Mouse (Mus musculus): ENCODE measurements around the gene Rnase4. TPM values are rescaled to one million over a fixed set of nuclear protein-coding genes. Genes with fewer than 3 reads are reported as not detected.

Rnase4 gene
- polyA plus RNA-seq, 1 experiment from 2014 or later: 12.2 TPM

DNA sequence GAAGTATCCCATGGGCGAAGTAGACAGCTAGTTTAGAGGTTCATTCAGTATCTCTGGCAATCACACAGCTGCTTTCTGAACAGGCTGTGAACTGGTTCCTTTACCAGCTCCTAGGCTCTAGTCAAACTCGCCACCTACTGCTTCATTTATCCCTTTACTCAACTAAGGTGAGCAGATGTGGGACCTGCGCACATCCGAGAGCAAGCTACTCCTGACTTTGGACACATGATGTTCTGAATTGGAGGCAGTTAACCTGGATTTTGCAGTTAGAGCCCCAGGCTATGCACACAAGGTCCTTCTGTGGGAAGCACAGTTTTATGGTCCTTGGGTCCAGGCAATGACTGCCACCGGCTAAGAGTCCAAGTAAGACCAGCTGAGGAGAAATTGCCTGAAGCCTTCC is 30.1 kb upstream of the Rnase4 start:
- H3K4me2 ChIP-seq (ENCODE audit: low read depth, low read length): no peak overlapping the region
- no peak overlapping the region for H3K4me3 ChIP-seq (ENCODE audit: low read depth, low read length)
- no peaks in the 10 kb centered on the region for H3K4me1 ChIP-seq (ENCODE audit: control insufficient read depth, insufficient read depth, low read length)
- 85% methylated on average over 5 of the region's 5 CpGs for WGBS
- no peak for ATAC-seq (ENCODE audit: low read depth)
- no peaks in the 10 kb centered on the region for H3K27me3 ChIP-seq (ENCODE audit: control insufficient read depth, insufficient read depth, low read length)
- H3K9ac ChIP-seq (replicated peaks; ENCODE audit: low read depth, low read length): no peak overlapping the region
- H3K9me3 ChIP-seq (ENCODE audit: control insufficient read depth, low read length): no peaks in the 10 kb centered on the region
- H3K27ac ChIP-seq (ENCODE audit: low read depth, low read length): no peak overlapping the region
- H3K36me3 ChIP-seq (ENCODE audit: control insufficient read depth, insufficient read depth, low read length): no peaks in the 10 kb centered on the region

DNA sequence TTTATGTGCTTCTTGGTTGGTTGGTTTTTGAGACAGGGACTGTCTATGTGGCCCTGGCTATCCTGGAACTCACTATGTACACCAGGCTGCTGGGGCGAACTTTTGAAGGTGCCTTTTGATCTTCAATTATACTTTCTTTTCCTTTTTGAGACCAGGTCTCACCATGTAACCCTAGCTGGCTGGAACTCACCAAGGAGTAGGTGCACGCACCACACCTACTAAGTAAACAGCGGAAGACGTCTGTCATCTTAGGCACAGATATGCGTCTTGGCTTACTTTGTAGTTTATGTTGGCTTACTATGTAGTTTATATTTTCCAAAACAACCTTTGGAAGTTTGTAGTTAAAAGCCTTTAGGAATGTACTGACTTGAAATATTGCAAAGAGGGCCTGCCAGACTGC is 21.9 kb upstream of the Rnase4 start:
- Histone ChIP-seq H3K27ac (ENCODE audit: low read depth, low read length) (no peak overlapping the region), H3K4me1 (ENCODE audit: control insufficient read depth, insufficient read depth, low read length) (no peaks in the 10 kb centered on the region), H3K36me3 (ENCODE audit: control insufficient read depth, insufficient read depth, low read length) (no peaks in the 10 kb centered on the region), H3K9ac (replicated peaks; ENCODE audit: low read depth, low read length) (no peak overlapping the region), H3K4me3 (ENCODE audit: low read depth, low read length) (no peak overlapping the region), H3K9me3 (ENCODE audit: control insufficient read depth, low read length) (no peaks in the 10 kb centered on the region), H3K4me2 (ENCODE audit: low read depth, low read length) (no peak overlapping the region), H3K27me3 (ENCODE audit: control insufficient read depth, insufficient read depth, low read length) (no peaks in the 10 kb centered on the region)
- no peak for ATAC-seq (ENCODE audit: low read depth)
- WGBS: 93% methylated on average over 5 of the region's 5 CpGs

DNA sequence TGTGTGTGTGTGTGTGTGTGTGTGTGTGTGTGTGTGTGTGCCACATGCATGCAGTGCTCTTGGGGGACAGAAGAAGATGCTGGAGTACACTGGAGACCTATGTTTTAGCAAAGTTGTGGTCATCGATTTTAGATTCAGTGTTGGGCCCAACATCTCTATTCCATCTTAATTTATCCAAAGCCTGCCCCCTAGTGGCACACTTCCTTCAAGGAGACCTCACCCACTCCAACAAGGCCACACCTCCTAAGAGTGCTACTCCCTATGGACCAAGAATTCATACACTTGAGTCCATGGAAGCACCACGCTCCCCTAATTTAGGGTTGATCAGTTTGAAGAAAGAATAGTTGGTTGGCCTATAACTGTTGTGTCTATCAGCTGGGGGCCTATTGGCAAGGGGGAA is 21.3 kb upstream of the Rnase4 start:
- Histone ChIP-seq H3K27me3 (ENCODE audit: control insufficient read depth, insufficient read depth, low read length) (no peaks in the 10 kb centered on the region), H3K4me3 (ENCODE audit: low read depth, low read length) (no peak overlapping the region), H3K4me1 (ENCODE audit: control insufficient read depth, insufficient read depth, low read length) (no peaks in the 10 kb centered on the region), H3K27ac (ENCODE audit: low read depth, low read length) (no peak overlapping the region), H3K4me2 (ENCODE audit: low read depth, low read length) (no peak overlapping the region), H3K9me3 (ENCODE audit: control insufficient read depth, low read length) (no peaks in the 10 kb centered on the region), H3K9ac (replicated peaks; ENCODE audit: low read depth, low read length) (no peak overlapping the region), H3K36me3 (ENCODE audit: control insufficient read depth, insufficient read depth, low read length) (no peaks in the 10 kb centered on the region)
- 92% methylated on average over 2 of the region's 2 CpGs for WGBS
- ATAC-seq (ENCODE audit: low read depth): no peak

DNA sequence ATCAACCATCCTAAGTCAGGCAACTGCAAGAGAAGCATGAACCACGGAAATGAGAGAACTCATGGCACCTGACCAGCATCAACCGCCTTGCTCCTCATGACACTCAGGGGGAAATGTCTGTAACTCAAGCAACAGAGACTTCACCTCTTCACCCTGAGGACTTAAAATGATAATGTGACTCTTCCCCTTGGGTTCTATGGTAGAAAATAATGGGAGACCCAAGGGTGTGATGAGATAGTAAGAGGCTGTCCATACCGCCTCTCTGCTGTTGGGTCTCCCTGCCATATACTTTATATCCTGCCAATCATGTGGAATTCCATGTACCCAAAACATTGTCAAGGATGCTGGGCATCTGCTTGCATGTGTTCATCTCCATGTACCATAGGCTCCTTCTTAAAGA is 16.5 kb upstream of the Rnase4 start, which contains the start of gene Olfr750:
TSS of gene Olfr750 (minus strand) at position 101 of the 400 bp plus-strand sequence.
- WGBS: 83% methylated on average over 3 of the region's 3 CpGs
- Histone ChIP-seq H3K9me3 (ENCODE audit: control insufficient read depth, low read length) (no peaks in the 10 kb centered on the region), H3K4me1 (ENCODE audit: control insufficient read depth, insufficient read depth, low read length) (no peaks in the 10 kb centered on the region), H3K9ac (replicated peaks; ENCODE audit: low read depth, low read length) (no peak within 1 kb of the TSS), H3K4me3 (ENCODE audit: low read depth, low read length) (no peak within 1 kb of the TSS), H3K36me3 (ENCODE audit: control insufficient read depth, insufficient read depth, low read length) (no peaks in the 10 kb centered on the region), H3K27me3 (ENCODE audit: control insufficient read depth, insufficient read depth, low read length) (no peaks in the 10 kb centered on the region), H3K4me2 (ENCODE audit: low read depth, low read length) (no peak within 1 kb of the TSS), H3K27ac (ENCODE audit: low read depth, low read length) (no peak within 1 kb of the TSS)
- ATAC-seq (ENCODE audit: low read depth): no peak

DNA sequence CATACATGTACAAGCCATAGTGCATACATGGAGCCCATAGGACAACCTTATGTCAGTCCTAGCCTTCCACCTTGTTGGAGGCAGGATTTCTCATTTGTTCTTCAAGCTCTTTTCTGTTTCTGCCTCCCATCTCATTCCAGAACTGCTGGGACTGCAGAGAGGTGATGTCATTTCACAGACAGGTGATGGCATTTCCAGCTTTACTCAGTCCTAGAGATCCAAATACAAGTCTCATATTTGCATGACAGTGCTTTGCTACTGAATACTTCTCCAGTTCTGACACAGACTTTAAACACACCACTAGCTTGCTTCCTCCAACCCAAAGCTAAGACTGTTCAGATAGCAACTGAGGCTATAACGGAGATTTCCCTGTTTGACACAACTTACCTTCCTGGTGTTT is 11.7 kb upstream of the Rnase4 start:
- Histone ChIP-seq H3K27ac (ENCODE audit: low read depth, low read length) (no peak overlapping the region), H3K9me3 (ENCODE audit: control insufficient read depth, low read length) (no peaks in the 10 kb centered on the region), H3K4me3 (ENCODE audit: low read depth, low read length) (no peak overlapping the region), H3K4me1 (ENCODE audit: control insufficient read depth, insufficient read depth, low read length) (peaks cover 5% of the 10 kb centered on the region; the same call in 1 of the 2 replicates), H3K36me3 (ENCODE audit: control insufficient read depth, insufficient read depth, low read length) (no peaks in the 10 kb centered on the region), H3K4me2 (ENCODE audit: low read depth, low read length) (no peak overlapping the region), H3K27me3 (ENCODE audit: control insufficient read depth, insufficient read depth, low read length) (peaks cover 8% of the 10 kb centered on the region; the same call in 1 of the 2 replicates), H3K9ac (replicated peaks; ENCODE audit: low read depth, low read length) (no peak overlapping the region)
- 85% methylated on average over 1 of the region's 1 CpGs for WGBS
- no peak for ATAC-seq (ENCODE audit: low read depth)

DNA sequence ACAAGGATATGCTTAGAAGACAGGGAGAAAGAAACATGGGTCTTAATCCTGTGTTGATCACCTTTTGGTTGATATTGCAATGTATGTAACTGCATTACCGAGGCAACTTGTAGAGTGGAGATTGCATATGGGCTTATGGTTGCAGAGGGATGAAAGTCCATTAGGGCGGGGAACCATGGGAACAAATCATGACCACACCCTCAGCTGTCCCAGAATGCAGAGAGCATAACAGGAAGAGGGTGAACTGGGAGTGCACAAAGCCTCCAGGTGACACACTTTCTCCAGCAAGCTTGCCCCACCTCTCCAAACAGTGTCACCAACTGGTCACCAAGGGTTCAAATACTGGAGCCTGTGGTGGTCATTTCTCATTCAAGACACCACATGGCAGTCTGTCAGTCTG is 9.8 kb upstream of the Rnase4 start:
- no peak overlapping the region for H3K27ac ChIP-seq (ENCODE audit: low read depth, low read length)
- H3K36me3 ChIP-seq (ENCODE audit: control insufficient read depth, insufficient read depth, low read length): no peaks in the 10 kb centered on the region
- H3K4me2 ChIP-seq (ENCODE audit: low read depth, low read length): no peak overlapping the region
- H3K4me3 ChIP-seq (ENCODE audit: low read depth, low read length): no peak overlapping the region
- H3K9ac ChIP-seq (replicated peaks; ENCODE audit: low read depth, low read length): no peak overlapping the region
- ATAC-seq (ENCODE audit: low read depth): no peak
- peaks cover 5% of the 10 kb centered on the region; the same call in 1 of the 2 replicates for H3K4me1 ChIP-seq (ENCODE audit: control insufficient read depth, insufficient read depth, low read length)
- H3K9me3 ChIP-seq (ENCODE audit: control insufficient read depth, low read length): no peaks in the 10 kb centered on the region
- 95% methylated on average over 2 of the region's 2 CpGs for WGBS
- H3K27me3 ChIP-seq (ENCODE audit: control insufficient read depth, insufficient read depth, low read length): peaks cover 8% of the 10 kb centered on the region; the same call in 1 of the 2 replicates

DNA sequence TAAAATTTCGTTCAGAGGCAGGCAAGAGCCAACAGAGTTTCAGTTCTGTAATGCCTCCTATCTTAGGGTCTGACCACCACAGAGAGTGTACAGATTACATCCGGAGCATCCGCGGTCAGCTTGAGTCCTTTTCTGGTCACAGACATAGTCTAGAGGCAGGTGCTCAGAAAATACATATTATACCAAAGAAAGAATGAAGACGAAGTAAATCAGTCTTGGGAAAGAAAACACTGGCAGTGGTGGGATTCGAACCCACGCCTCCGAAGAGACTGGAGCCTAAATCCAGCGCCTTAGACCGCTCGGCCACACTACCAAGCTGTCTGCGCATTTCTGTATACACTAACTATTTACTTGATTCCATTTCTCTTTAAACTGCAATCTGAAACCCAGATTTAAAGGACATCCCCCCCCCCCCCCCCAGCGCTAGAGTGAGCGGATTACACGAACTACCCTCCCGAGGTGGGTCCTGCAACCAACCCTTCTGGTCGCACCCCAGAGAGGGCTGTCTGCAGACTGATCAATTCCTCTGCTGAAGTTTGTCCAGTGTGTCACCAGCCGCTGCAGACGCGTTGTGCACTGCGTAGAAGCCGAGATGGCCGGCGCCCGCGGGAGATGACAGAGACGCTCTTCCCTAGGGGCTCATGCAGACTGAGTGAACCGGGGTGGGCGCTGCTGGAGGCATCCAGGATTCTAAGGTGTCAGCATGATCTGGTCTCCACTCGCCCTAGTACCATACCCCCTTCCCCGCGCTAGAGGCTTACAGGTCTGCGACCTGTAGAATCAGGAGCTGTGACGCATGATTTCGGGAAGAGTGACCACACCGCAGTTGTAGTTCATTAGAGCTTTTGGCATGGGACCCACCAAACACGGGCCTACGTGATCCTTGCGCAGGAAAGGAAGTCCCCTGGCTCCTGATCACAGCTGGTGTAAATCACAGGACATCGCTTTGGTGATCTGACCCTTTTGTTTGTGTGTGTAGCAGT is 8.0 kb upstream of the Rnase4 start:
- 4% methylated on average over 38 of the region's 40 CpGs for WGBS
- Histone ChIP-seq H3K4me3 (ENCODE audit: low read depth, low read length) (peak overlapping the region; percentile 39), H3K27ac (ENCODE audit: low read depth, low read length) (no peak overlapping the region), H3K36me3 (ENCODE audit: control insufficient read depth, insufficient read depth, low read length) (no peaks in the 10 kb centered on the region), H3K4me2 (ENCODE audit: low read depth, low read length) (peak overlapping the region; percentile 67), H3K9me3 (ENCODE audit: control insufficient read depth, low read length) (no peaks in the 10 kb centered on the region), H3K9ac (replicated peaks; ENCODE audit: low read depth, low read length) (peak overlapping the region; percentile 41; the same call in 1 of the 2 replicates), H3K27me3 (ENCODE audit: control insufficient read depth, insufficient read depth, low read length) (peaks cover 8% of the 10 kb centered on the region; the same call in 1 of the 2 replicates), H3K4me1 (ENCODE audit: control insufficient read depth, insufficient read depth, low read length) (peaks cover 5% of the 10 kb centered on the region; the same call in 1 of the 2 replicates)
- peak; percentile 77 for ATAC-seq (ENCODE audit: low read depth)

DNA sequence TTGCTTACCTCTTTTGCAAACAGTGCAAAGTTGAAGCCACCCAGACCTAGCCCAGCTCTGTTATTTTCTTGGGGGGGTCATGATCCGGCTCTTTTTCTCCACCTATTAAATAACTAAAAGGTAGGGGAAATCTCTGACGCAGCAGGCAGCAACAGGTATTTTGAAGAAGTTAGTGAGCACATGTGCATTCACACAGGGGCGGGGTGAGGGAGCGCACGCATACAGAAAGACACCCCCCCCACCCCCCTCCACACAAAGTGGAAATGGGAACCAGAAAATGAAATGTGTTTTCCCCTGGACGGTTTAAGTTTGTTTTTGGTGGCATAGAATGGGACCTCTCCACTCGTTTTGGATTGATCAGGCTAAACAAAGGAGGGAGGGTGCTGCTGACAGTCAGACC is 7.1 kb upstream of the Rnase4 start:
- no peak overlapping the region for H3K27ac ChIP-seq (ENCODE audit: low read depth, low read length)
- H3K4me3 ChIP-seq (ENCODE audit: low read depth, low read length): peak overlapping the region; percentile 39
- H3K27me3 ChIP-seq (ENCODE audit: control insufficient read depth, insufficient read depth, low read length): peaks cover 8% of the 10 kb centered on the region; the same call in 1 of the 2 replicates
- no peaks in the 10 kb centered on the region for H3K9me3 ChIP-seq (ENCODE audit: control insufficient read depth, low read length)
- H3K9ac ChIP-seq (replicated peaks; ENCODE audit: low read depth, low read length): no peak overlapping the region
- 15% methylated on average over 7 of the region's 7 CpGs for WGBS
- H3K4me1 ChIP-seq (ENCODE audit: control insufficient read depth, insufficient read depth, low read length): peaks cover 5% of the 10 kb centered on the region; the same call in 1 of the 2 replicates
- no peak for ATAC-seq (ENCODE audit: low read depth)
- peak overlapping the region; percentile 67 for H3K4me2 ChIP-seq (ENCODE audit: low read depth, low read length)
- no peaks in the 10 kb centered on the region for H3K36me3 ChIP-seq (ENCODE audit: control insufficient read depth, insufficient read depth, low read length)

DNA sequence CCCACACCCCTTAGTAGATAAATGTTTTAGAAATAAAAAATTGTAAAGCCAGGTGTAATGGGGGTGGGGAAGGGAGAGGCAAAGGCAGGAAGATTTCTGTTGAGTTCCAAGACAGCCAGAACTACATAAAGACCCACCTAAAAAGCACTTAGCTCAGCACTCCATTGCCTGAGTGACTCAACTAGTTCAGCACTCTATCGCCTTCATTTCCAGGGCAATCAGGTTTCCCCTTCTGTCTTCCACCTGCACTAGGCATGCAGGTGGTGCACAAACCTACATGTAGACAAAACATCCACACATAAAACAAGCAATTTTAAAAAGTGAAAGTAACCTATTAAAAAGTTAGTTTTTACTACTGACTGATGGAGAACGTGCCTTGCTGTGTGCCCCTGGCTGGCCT is 5.8 kb upstream of the Rnase4 start:
- Histone ChIP-seq H3K4me1 (ENCODE audit: control insufficient read depth, insufficient read depth, low read length) (peaks cover 5% of the 10 kb centered on the region; the same call in 1 of the 2 replicates), H3K9me3 (ENCODE audit: control insufficient read depth, low read length) (no peaks in the 10 kb centered on the region), H3K27ac (ENCODE audit: low read depth, low read length) (no peak overlapping the region), H3K4me2 (ENCODE audit: low read depth, low read length) (no peak overlapping the region), H3K4me3 (ENCODE audit: low read depth, low read length) (no peak overlapping the region), H3K9ac (replicated peaks; ENCODE audit: low read depth, low read length) (no peak overlapping the region), H3K36me3 (ENCODE audit: control insufficient read depth, insufficient read depth, low read length) (no peaks in the 10 kb centered on the region), H3K27me3 (ENCODE audit: control insufficient read depth, insufficient read depth, low read length) (peaks cover 8% of the 10 kb centered on the region; the same call in 1 of the 2 replicates)
- no peak for ATAC-seq (ENCODE audit: low read depth)
- 81% methylated on average over 2 of the region's 2 CpGs for WGBS

All from neural tube, embryonic 14.5 days (tissue).